Mouse (Mus musculus) limb, embryonic 14.5 days (tissue): Measurements from ENCODE around the gene Rxfp4. TPM values are rescaled to one million over a fixed set of nuclear protein-coding genes. Genes with fewer than 3 reads are reported as not detected.
"Not testable (repeated sequence)": the region's sequence is repeated elsewhere in the genome, so short reads cannot be mapped to it uniquely, and the experiment has no call there.

ENCODE experiments used
- ATAC-seq: fragments of 200-750 bp; cut with Nextera tagmentation; 2 replicates; pipeline ENCODE4 v1.8.0; 2017; ENCODE audit warnings: low read depth, moderate number of reproducible peaks, moderate TSS enrichment; ENCODE audit not compliant: low FRiP score
- DNase-seq: peaks from one replicate; pipeline ENCODE4 v3.0.0-alpha.2; 2015; ENCODE audit warnings: low spot score
- H3K27ac ChIP-seq: fragments of 300-500 bp; sonication (generic); replicated peaks from 2 replicates; pipeline ENCODE4 v1.5.1; 2014; ENCODE audit warnings: low read depth, mild to moderate bottlenecking, low read length, moderate library complexity, mixed read lengths
- H3K27me3 ChIP-seq: fragments of 300-500 bp; sonication (generic); 2 replicates; pipeline ENCODE4 v1.6.1; 2014; ENCODE audit warnings: low read length, mixed read lengths; ENCODE audit not compliant: control insufficient read depth, insufficient read depth
- H3K36me3 ChIP-seq: fragments of 300-500 bp; sonication (generic); 2 replicates; pipeline ENCODE4 v1.6.1; 2014; ENCODE audit warnings: mild to moderate bottlenecking, low read length, moderate library complexity, mixed read lengths; ENCODE audit not compliant: control insufficient read depth, insufficient read depth
- H3K4me1 ChIP-seq: fragments of 300-500 bp; sonication (generic); 2 replicates; pipeline ENCODE4 v1.6.1; 2014; ENCODE audit warnings: antibody characterized with exemption, low read length, mixed read lengths; ENCODE audit not compliant: control insufficient read depth, insufficient read depth
- H3K4me2 ChIP-seq: fragments of 300-500 bp; sonication (generic); replicated peaks from 2 replicates; pipeline ENCODE4 v1.6.1; 2014; ENCODE audit warnings: low read depth, mild to moderate bottlenecking, low read length, moderate library complexity; ENCODE audit not compliant: severe bottlenecking
- H3K4me3 ChIP-seq: fragments of 300-500 bp; sonication (generic); replicated peaks from 2 replicates; pipeline ENCODE4 v1.5.1; 2014; ENCODE audit warnings: low read length
- H3K9ac ChIP-seq: fragments of 300-500 bp; sonication (generic); 2 replicates; pipeline ENCODE4 v1.6.1; 2014; ENCODE audit warnings: mild to moderate bottlenecking, low read depth, low read length, moderate library complexity; ENCODE audit not compliant: severe bottlenecking
- H3K9me3 ChIP-seq: fragments of 300-500 bp; sonication (generic); 2 replicates; pipeline ENCODE4 v1.6.1; 2016; ENCODE audit warnings: low read length; ENCODE audit not compliant: control insufficient read depth
- POLR2A ChIP-seq: fragments of 200-500 bp; IDR thresholded peaks from 2 replicates; pipeline ENCODE4 v1.8.0; 2012; ENCODE audit warnings: inconsistent platforms, mild to moderate bottlenecking, moderate library complexity, borderline replicate concordance; ENCODE audit not compliant: insufficient read depth, insufficient read length; ENCODE audit errors: extremely low read depth
- WGBS: fragments of 180-500 bp; shearing (Covaris S2); extraction: QIAGEN DNeasy Blood & Tissue Kit; methylation state at CpG from one replicate; pipeline ENCODE4 v1.1.7; 2014; 5-methylcytosine and 5-hydroxymethylcytosine counted together
- polyA plus RNA-seq, 2 experiments: library from polyadenylated mRNA; depleted of rRNA in 1 of 2; stranded (reverse) in 1 of 2; unstranded in 1 of 2; fragments of >200 nt; fragmentation: Nextera tagmentation in 1 of 2; extraction: Ambion mirVana in 1 of 2; gene quantifications; 2 replicates each; pipeline versions ENCODE4 v1.2.1 to v1.2.3; 2012 to 2014

The Rxfp4 gene
- polyA plus RNA-seq, 2 experiments = 0.15 TPM; not detected in 1

DNA sequence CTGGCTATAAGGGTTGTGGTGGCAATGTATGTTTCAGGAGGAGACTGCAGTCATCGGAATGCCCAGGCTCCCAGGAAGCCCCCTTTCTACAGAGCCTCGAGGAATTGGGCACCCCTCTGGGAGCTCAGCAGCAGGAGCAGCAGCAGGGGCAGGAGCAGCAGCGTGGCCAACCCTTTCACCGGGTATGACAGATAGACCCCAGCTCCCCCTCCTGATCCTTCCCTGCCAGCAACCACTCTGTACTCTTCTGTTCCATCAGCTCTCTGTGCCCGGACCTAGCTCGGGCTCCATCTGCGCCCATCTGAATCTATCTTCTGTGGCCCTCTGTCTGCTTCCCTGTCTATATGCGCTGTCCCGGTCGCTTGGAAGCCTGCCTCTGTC lies 45.2 kb downstream of the Rxfp4 start:
- H3K9me3 ChIP-seq = no peaks in the 10 kb centered on the region
- TF ChIP-seq POLR2A = no peak
- no peak for DNase-seq
- H3K27ac ChIP-seq = no peak overlapping the region
- H3K9ac ChIP-seq = peak overlapping the region; percentile 48
- H3K27me3 ChIP-seq = no peaks in the 10 kb centered on the region
- 31% methylated on average over 10 of the region's 10 CpGs for WGBS
- H3K36me3 ChIP-seq = no peaks in the 10 kb centered on the region
- peak overlapping the region; percentile 43 for H3K4me2 ChIP-seq
- H3K4me1 ChIP-seq = 0 out of 2 replicates have a peak, but pooled peaks cover 7% of the 10 kb centered on the region
- no peak for ATAC-seq
- peak overlapping the region; percentile 27 for H3K4me3 ChIP-seq

DNA sequence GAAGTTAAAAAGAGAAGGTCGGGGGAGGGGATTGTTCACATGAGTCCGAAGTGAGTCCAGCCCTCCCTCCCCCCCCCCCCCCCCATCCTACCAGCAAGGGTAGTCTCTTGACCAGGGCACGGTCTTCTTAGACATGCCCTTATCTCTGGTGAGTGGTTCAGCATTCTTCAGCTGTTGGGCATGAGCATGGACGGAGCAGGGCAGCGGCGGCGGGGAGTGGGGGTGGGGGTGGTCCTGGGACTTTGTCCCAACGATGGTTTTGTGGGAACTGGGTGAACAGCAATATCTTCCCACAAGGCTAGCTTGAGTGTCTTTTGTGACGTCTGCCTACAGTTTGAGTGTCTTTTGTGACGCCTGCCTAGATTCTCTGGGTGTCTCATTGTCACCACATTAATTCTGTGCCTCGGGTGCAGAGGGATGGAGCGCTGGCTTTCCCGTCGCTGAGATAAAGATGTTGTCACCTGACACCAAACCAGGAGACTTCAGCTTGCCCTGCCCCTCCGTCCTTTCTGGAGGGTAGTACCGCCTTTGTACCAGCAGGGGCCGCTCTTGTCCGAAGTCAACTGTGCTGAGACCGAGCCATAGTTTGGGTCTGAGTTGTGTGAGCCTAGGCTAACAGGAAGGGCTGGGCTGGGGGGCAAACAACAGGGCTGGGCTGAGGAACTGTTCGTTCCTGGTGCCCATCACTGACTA lies 45.7 kb downstream of the Rxfp4 start:
- TF ChIP-seq POLR2A = no peak
- Histone ChIP-seq H3K27ac (no peak overlapping the region), H3K27me3 (no peaks in the 10 kb centered on the region), H3K36me3 (no peaks in the 10 kb centered on the region), H3K4me1 (0 out of 2 replicates have a peak, but pooled peaks cover 7% of the 10 kb centered on the region), H3K9me3 (no peaks in the 10 kb centered on the region), H3K4me2 (peak overlapping the region; percentile 43), H3K4me3 (peak overlapping the region; percentile 27), H3K9ac (peak overlapping the region; percentile 48)
- ATAC-seq = peak; percentile 93
- DNase-seq = peak; percentile 81
- WGBS = 2% methylated on average over 19 of the region's 20 CpGs

DNA sequence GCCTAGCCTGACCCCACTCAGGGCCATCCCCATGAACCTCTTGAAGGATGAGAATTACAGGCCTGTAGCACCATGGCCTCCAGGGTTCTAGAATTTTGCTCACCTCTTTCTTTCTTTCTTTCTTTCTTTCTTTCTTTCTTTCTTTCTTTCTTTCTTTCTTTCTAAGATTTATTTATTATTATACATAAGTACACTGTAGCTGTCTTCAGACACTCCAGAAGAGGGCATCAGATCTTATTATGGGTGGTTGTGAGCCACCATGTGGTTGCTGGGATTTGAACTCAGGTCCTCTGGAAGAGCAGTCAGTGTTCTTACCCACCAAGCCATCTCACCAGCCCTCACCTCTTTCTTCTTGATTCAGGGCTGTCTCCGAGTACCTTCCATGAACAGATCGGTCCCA lies 47.3 kb downstream of the Rxfp4 start, which contains the start of gene Arhgef2:
Arhgef2 (plus strand) TSS at position 301 of the 400 bp plus-strand sequence.
- H3K9me3 ChIP-seq, H3K9ac ChIP-seq, ATAC-seq, H3K36me3 ChIP-seq, DNase-seq, H3K27ac ChIP-seq, H3K4me1 ChIP-seq, H3K4me3 ChIP-seq, H3K4me2 ChIP-seq, H3K27me3 ChIP-seq: not testable (repeated sequence)
- 90% methylated on average over 2 of the region's 2 CpGs for WGBS

DNA sequence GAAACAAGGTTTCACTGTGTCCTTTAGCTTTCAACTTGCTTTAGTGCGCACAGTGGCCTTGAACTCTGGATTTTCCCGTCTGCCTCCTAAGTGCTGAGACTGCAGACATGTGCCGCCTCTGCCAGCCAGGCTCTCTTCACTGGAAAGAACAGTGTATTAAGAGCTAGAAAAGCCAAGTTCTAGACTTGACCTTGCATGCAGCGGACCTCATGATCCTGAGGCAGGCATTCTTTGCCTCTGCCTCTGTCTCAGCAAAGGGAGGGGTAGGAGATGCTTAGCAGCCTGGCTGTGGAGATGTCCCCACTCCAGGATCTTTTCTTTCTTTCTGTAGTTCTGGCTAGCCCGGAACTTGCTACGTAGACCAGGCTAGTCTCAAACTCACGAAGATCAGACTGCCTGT lies 48.1 kb downstream of the Rxfp4 start:
- Histone ChIP-seq H3K36me3 (no peaks in the 10 kb centered on the region), H3K9me3 (no peaks in the 10 kb centered on the region), H3K27me3 (no peaks in the 10 kb centered on the region), H3K4me2 (no peak overlapping the region), H3K4me3 (no peak overlapping the region), H3K9ac (no peak overlapping the region), H3K27ac (no peak overlapping the region), H3K4me1 (0 out of 2 replicates have a peak, but pooled peaks cover 7% of the 10 kb centered on the region)
- DNase-seq (no peak), ATAC-seq (no peak)
- TF ChIP-seq POLR2A = no peak
- WGBS = 88% methylated on average over 7 of the region's 7 CpGs

DNA sequence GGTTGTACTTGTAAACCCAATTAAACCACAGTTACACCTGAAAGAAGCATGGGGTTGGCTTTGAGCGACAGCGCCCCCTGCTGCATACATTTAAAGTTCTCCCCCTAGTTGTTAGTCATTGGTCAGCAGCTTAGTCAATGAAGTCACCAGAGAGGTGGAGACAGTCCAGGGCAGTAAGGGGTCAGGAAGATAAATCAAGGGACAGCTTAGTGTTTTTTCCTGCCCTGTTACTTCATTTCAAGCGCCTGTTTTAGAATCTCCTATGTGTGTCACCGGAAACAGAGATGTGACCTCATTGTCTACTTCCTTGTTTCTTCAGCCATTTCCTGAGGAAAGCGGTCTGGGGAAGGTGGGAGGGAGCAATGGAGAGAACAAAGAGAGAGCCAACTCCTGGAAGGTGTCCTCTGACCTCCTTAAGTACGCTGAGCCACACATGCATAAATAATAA lies 49.2 kb downstream of the Rxfp4 start:
- Histone ChIP-seq H3K9me3 (no peaks in the 10 kb centered on the region), H3K4me1 (0 out of 2 replicates have a peak, but pooled peaks cover 7% of the 10 kb centered on the region), H3K27me3 (no peaks in the 10 kb centered on the region), H3K4me3 (no peak overlapping the region), H3K9ac (no peak overlapping the region), H3K36me3 (no peaks in the 10 kb centered on the region), H3K27ac (no peak overlapping the region), H3K4me2 (no peak overlapping the region)
- TF ChIP-seq POLR2A = no peak
- no peak for ATAC-seq
- DNase-seq = peak; percentile 65
- 24% methylated on average over 6 of the region's 6 CpGs for WGBS
